Mouse (Mus musculus) olfactory bulb, adult 2 months (tissue): ENCODE results near the gene Acadsb. TPM values are rescaled to one million over a fixed set of nuclear protein-coding genes. Genes with fewer than 3 reads are reported as not detected.
"Not testable (repeated sequence)": the region's sequence is repeated elsewhere in the genome, so short reads cannot be mapped to it uniquely, and the experiment has no call there.

Experiments used
- H3K27ac ChIP-seq: fragments of 200-500 bp; 2 replicates; pipeline ENCODE4 v1.5.1; 2012; ENCODE audit warnings: low read depth, low read length; ENCODE audit not compliant: insufficient read depth
- H3K4me1 ChIP-seq: fragments of 200-500 bp; 2 replicates; pipeline ENCODE4 v1.6.1; 2012; ENCODE audit warnings: low read length; ENCODE audit not compliant: control insufficient read depth, insufficient read depth
- H3K4me3 ChIP-seq: fragments of 200-500 bp; 2 replicates; pipeline ENCODE4 v1.5.1; 2012; ENCODE audit warnings: mild to moderate bottlenecking, low read depth, low read length, moderate library complexity; ENCODE audit not compliant: insufficient read depth
- CTCF ChIP-seq: fragments of 200-500 bp; IDR thresholded peaks from 2 replicates; pipeline ENCODE4 v1.5.1; 2012; ENCODE audit warnings: low read depth, mild to moderate bottlenecking, low read length, moderate library complexity; ENCODE audit not compliant: insufficient read depth
- POLR2A ChIP-seq: fragments of 200-500 bp; IDR thresholded peaks from 2 replicates; pipeline ENCODE4 v1.6.1; 2012; ENCODE audit warnings: mild to moderate bottlenecking, low read depth, low read length, moderate library complexity; ENCODE audit not compliant: insufficient read depth
- WGBS: fragments of 180-500 bp; shearing (Covaris S2); methylation state at CpG from one replicate; pipeline ENCODE4 v1.1.7; 2018; 5-methylcytosine and 5-hydroxymethylcytosine counted together
- polyA plus RNA-seq: library from polyadenylated mRNA; stranded (reverse); fragments of >200 nt; gene quantifications from 2 replicates; pipeline ENCODE4 v1.2.4, GENCODE M21; 2012; ENCODE audit warnings: low replicate concordance; ENCODE audit not compliant: missing spikeins, insufficient read depth, insufficient read length

Gene Acadsb
- polyA plus RNA-seq = not detected in 2 replicates

GRCm38 (mm10) chr7:131410416-131411058 lies at the start of gene Acadsb, which contains the start of gene Ikzf5:
Acadsb (plus strand) TSS chr7:131410601.
Ikzf5 (minus strand) TSS chr7:131410521.
- WGBS = under 1% methylated on average over 42 of the region's 42 CpGs
- Histone ChIP-seq H3K4me1 (no peaks in the 10 kb centered on the region; the same call in 1 of the 2 replicates), H3K27ac (peak within 1 kb of the TSS; percentile 64; the same call in 1 of the 2 replicates), H3K4me3 (peak within 1 kb of the TSS; percentile 80)
- TF ChIP-seq POLR2A (peak; percentile 74), CTCF (no peak)

- WGBS = 1% methylated on average over 35 of the region's 35 CpGs
- TF ChIP-seq POLR2A = no peak
- no peak for TF ChIP-seq CTCF
- H3K27ac ChIP-seq = peak overlapping the region; percentile 7; the same call in 1 of the 2 replicates
- H3K4me3 ChIP-seq = peak overlapping the region; percentile 77
- H3K4me1 ChIP-seq = peaks cover 2% of the 10 kb centered on the region
These were observed 48.2 kb upstream of the Acadsb start for GRCm38 (mm10) chr7:131362269-131362614.

GRCm38 (mm10) chr7:131362615-131363300 lies 47.6 kb upstream of the Acadsb start, which contains the start of gene 2310057M21Rik:
2310057M21Rik (minus strand) TSS chr7:131362759.
- peak; percentile 84 for TF ChIP-seq POLR2A
- TF ChIP-seq CTCF = no peak
- Histone ChIP-seq H3K4me1 (peaks cover 2% of the 10 kb centered on the region), H3K4me3 (peak within 1 kb of the TSS; percentile 77), H3K27ac (peak within 1 kb of the TSS; percentile 36)
- WGBS = under 1% methylated on average over 55 of the region's 55 CpGs

GRCm38 (mm10) chr7:131364131-131364530 lies 46.3 kb upstream of the Acadsb start:
- WGBS = 94% methylated on average over 8 of the region's 8 CpGs
- H3K4me3 ChIP-seq = no peak overlapping the region
- H3K27ac ChIP-seq = no peak overlapping the region
- TF ChIP-seq POLR2A (no peak), CTCF (no peak)
- H3K4me1 ChIP-seq = peaks cover 2% of the 10 kb centered on the region

DNA sequence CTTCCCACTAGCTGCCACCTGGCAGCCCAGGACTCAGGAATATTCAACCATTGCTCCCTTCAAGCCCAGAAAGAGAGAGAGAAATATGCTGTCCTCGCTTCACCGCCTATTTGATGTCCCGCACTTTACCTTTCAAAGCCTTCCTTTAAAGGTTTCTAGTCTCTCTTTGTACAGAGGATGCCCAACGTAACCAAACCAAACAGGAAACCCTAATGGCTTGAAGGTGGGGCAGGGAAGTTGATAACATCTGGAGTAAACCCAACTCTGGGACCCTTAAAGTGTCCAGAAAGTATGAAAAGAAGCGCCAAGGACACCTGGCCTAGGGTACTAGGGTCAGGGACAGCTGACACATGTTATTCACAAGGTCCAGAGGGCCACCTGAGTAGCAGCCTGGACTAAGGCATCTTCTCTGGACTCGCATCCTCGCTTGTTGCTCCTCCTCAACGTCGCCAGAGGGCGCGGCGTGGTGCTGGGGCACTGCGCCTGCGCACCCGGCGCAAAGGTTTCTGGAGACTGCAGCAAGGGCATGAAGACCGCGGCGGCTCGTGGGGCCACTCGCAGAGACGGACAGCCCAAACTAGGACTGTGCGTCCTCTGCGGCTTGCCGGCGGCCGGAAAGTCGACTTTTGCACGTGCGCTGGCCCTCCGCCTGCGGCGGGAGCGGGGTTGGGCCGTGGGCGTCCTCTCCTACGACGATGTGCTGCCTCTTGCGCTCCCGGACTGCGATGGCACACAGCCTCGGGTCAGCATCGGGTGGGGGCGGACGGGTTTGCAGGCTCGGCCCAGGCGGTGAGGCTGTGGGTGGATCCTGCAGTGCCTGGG lies 39.5 kb upstream of the Acadsb start, which contains the start of gene Pstk:
TSS of gene Pstk (plus strand) at position 494 of the 822 bp plus-strand sequence.
- TF ChIP-seq CTCF (peak; percentile 81), POLR2A (peak; percentile 97)
- 5% methylated on average over 47 of the region's 47 CpGs for WGBS
- Histone ChIP-seq H3K4me1 (no peaks in the 10 kb centered on the region), H3K27ac (peak within 1 kb of the TSS; percentile 98), H3K4me3 (peak within 1 kb of the TSS; percentile 96)

DNA sequence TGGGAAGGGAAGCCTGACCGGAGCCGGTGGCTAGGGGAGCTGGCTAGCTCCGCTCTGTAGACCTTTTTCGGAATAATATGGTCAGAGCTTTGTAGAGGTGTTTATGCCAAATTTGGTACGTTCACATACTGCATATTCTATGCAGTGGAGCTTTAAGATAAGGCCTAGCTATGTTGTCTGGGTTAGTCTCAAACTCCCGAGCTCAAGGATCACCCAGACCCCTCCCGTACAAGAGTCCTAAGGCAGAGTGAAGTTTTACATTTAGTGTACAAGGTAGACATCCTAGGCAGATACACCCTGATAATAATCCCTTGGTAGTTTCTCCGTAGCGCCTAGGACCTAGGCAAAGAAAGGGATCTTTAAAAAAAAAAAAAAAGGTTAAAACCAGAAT lies 38.9 kb upstream of the Acadsb start:
- TF ChIP-seq CTCF (no peak), POLR2A (no peak)
- WGBS = 3% methylated on average over 9 of the region's 9 CpGs
- peak overlapping the region; percentile 96 for H3K4me3 ChIP-seq
- H3K27ac ChIP-seq = peak overlapping the region; percentile 98; the same call in 1 of the 2 replicates
- no peaks in the 10 kb centered on the region for H3K4me1 ChIP-seq

- TF ChIP-seq POLR2A (no peak), CTCF (no peak)
- WGBS = 69% methylated on average over 9 of the region's 9 CpGs
These were observed 38.3 kb upstream of the Acadsb start for GRCm38 (mm10) chr7:131371880-131372651.

GRCm38 (mm10) chr7:131391761-131392160 lies 18.6 kb upstream of the Acadsb start:
- H3K4me1 ChIP-seq, H3K27ac ChIP-seq: not testable (repeated sequence)
- 82% methylated on average over 7 of the region's 7 CpGs for WGBS

More at GRCm38 (mm10) chr7:131371880-131372651, 38.3 kb upstream of the Acadsb start:
- H3K4me1 ChIP-seq = no peaks in the 10 kb centered on the region
- H3K27ac ChIP-seq = no peak overlapping the region
- H3K4me3 ChIP-seq = no peak overlapping the region

More at GRCm38 (mm10) chr7:131391761-131392160, 18.6 kb upstream of the Acadsb start:
- H3K4me3 ChIP-seq = not testable (repeated sequence)
